Mouse (Mus musculus): Measurements from ENCODE around the gene Dach2. TPM values are rescaled to one million over a fixed set of nuclear protein-coding genes. Genes with fewer than 3 reads are reported as not detected.

Gene Dach2
- 2.4 and 3.6 TPM in 2 replicates for polyA plus RNA-seq (2012; rRNA removed)

GRCm38 (mm10) chrX:113297404-113297803, at the start of gene Dach2:
Gene Dach2, plus strand, starts transcription at chrX:113297510.

Other genes with a start within 250 kb of the Dach2 start
- 7.7 and 8.5 TPM in 2 replicates for gene Chm, start 112.0 kb upstream of the Dach2 start, polyA plus RNA-seq (2012; rRNA removed)

Measured in central nervous system, embryonic 18 days (tissue).